Mouse (Mus musculus) CH12.LX (cell line): Measurements from ENCODE around the gene Yaf2.
"Not testable (repeated sequence)": the region's sequence is repeated elsewhere in the genome, so short reads cannot be mapped to it uniquely, and the experiment has no call there.

Source experiments
- CTCF ChIP-seq, 2 experiments: IDR thresholded peaks in 1 of 2; conservative IDR thresholded peaks in 1 of 2; 2 replicates each; pipeline ENCODE4 v1.5.1; 2011 to 2012; ENCODE audit warnings: low read depth in 2 of 2, low read length in 2 of 2, improper control_type of control experiment in 1 of 2, inconsistent platforms in 1 of 2, mild to moderate bottlenecking in 1 of 2, moderate library complexity in 1 of 2
- ETS1 ChIP-seq: conservative IDR thresholded peaks from 2 replicates; pipeline ENCODE4 v1.6.1; 2012; ENCODE audit warnings: low read depth, mild to moderate bottlenecking, inconsistent platforms, low read length, improper control_type of control experiment, moderate library complexity
- HCFC1 ChIP-seq: IDR thresholded peaks from 2 replicates; pipeline ENCODE4 v1.6.1; 2012; ENCODE audit warnings: low read depth, mild to moderate bottlenecking, inconsistent platforms, low read length, improper control_type of control experiment
- JUND ChIP-seq: conservative IDR thresholded peaks from 2 replicates; pipeline ENCODE4 v1.6.1; 2011; ENCODE audit warnings: low read depth, low read length, improper control_type of control experiment
- MAX ChIP-seq: IDR thresholded peaks from 2 replicates; pipeline ENCODE4 v1.6.1; 2011; ENCODE audit warnings: low read length, improper control_type of control experiment
- POLR2A ChIP-seq: IDR thresholded peaks from 2 replicates; pipeline ENCODE4 v1.6.1; 2011; ENCODE audit warnings: low read depth, mild to moderate bottlenecking, improper control_type of control experiment, low read length
- POLR2AphosphoS2 ChIP-seq: IDR thresholded peaks from 2 replicates; pipeline ENCODE4 v1.6.1; 2011; ENCODE audit warnings: low read depth, low read length, improper control_type of control experiment
- TBP ChIP-seq: conservative IDR thresholded peaks from 2 replicates; pipeline ENCODE4 v1.6.1; 2011; ENCODE audit warnings: low read depth, low read length, improper control_type of control experiment
- TCF12 ChIP-seq: IDR thresholded peaks from 2 replicates; pipeline ENCODE4 v1.6.1; 2014; ENCODE audit warnings: low read depth, mild to moderate bottlenecking, inconsistent platforms, low read length, improper control_type of control experiment
- UBTF ChIP-seq: IDR thresholded peaks from 2 replicates; pipeline ENCODE4 v1.6.1; 2012; ENCODE audit warnings: low read depth, mild to moderate bottlenecking, inconsistent platforms, low read length, improper control_type of control experiment, moderate library complexity
- ZC3H11A ChIP-seq: IDR thresholded peaks from 2 replicates; pipeline ENCODE4 v1.6.1; 2012; ENCODE audit warnings: low read depth, mild to moderate bottlenecking, inconsistent platforms, low read length, improper control_type of control experiment

DNA sequence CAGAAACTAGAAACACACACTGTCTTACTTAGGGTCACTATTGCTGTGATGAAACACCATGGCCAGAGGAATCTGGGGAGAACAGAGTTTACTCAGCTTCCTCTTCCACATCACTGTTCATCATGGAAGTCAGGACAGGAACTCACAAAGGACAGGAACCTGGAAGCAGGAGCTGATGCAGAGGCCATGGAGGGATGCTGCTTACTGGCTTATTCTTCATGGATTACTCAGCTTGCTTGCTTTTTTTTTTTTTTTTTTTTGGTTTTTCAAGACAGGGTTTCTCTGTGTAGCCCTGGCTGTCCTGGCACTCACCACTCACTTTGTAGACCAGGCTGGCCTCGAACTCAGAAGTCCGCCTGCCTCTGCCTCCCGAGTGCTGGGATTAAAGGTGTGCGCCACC is 26.4 kb downstream of the Yaf2 start:
- not testable (repeated sequence) for TF ChIP-seq TCF12; POLR2AphosphoS2; MAX; ZC3H11A; ETS1; CTCF (conservative IDR thresholded peaks at IDR 0.05 in 1 of 2, IDR thresholded peaks at IDR 0.05 in 1 of 2; ENCODE audit: low read depth in 2 of 2, low read length in 2 of 2); HCFC1; UBTF; TBP; POLR2A; JUND
